Mouse (Mus musculus) brown adipose tissue, adult 24 weeks (tissue): ENCODE data around the gene Vmn1r10. TPM values are rescaled to one million over a fixed set of nuclear protein-coding genes. Genes with fewer than 3 reads are reported as not detected.

Experiments
- H3K27ac ChIP-seq: fragments of 200-500 bp; replicated peaks from 2 replicates; pipeline ENCODE4 v1.5.1; 2012; ENCODE audit warnings: low read depth, mild to moderate bottlenecking, low read length
- H3K4me1 ChIP-seq: fragments of 200-500 bp; 2 replicates; pipeline ENCODE4 v1.6.1; 2012; ENCODE audit warnings: low read length, mixed read lengths; ENCODE audit not compliant: control insufficient read depth, insufficient read depth, insufficient read length
- H3K4me3 ChIP-seq: fragments of 200-500 bp; 2 replicates; pipeline ENCODE4 v1.5.1; 2012; ENCODE audit warnings: low read depth, mild to moderate bottlenecking, low read length, moderate library complexity; ENCODE audit not compliant: insufficient read depth
- polyA plus RNA-seq: library from polyadenylated mRNA; stranded (reverse); fragments of >200 nt; gene quantifications from 2 replicates; pipeline ENCODE4 v1.2.4, GENCODE M21; 2012; ENCODE audit not compliant: missing spikeins, insufficient read depth, insufficient read length

Vmn1r10 gene
- polyA plus RNA-seq = not detected in 2 replicates

- Histone ChIP-seq H3K27ac (no peak within 1 kb of the TSS), H3K4me3 (no peak within 1 kb of the TSS), H3K4me1 (no peaks in the 10 kb centered on the region)
These were observed at the start of gene Vmn1r10 for GRCm38 (mm10) chr6:57109154-57109553. Vmn1r10 (plus strand) TSS chr6:57109454.

GRCm38 (mm10) chr6:57063730-57064129, 45.5 kb upstream of the Vmn1r10 start:
- H3K27ac ChIP-seq = no peak overlapping the region
- no peaks in the 10 kb centered on the region for H3K4me1 ChIP-seq
- H3K4me3 ChIP-seq = no peak overlapping the region

GRCm38 (mm10) chr6:57066487-57066886, 42.8 kb upstream of the Vmn1r10 start, which contains the start of gene Vmn1r9:
Vmn1r9 (plus strand) TSS chr6:57066787.
- Histone ChIP-seq H3K4me1 (no peaks in the 10 kb centered on the region), H3K27ac (no peak within 1 kb of the TSS), H3K4me3 (no peak within 1 kb of the TSS)

DNA sequence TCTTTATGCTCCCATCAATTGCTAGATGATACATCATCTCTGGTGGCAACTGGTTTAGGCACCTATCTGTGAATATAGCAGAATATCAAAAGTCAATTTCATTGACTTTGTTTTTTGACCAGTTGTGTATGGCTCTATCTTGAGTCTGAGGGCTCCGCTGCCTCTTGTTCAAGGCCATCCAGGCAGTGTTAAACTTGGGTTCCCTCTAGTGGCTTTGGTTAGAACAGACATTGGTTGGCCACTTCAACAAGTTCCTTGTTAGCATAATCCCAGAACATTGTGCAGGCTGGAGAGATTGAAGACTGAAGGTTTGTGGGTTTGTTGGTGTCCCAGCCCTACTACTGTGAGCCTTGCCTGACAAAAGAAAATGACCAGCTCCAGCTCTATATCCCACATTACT, 2.9 kb upstream of the Vmn1r10 start:
- Histone ChIP-seq H3K27ac (no peak overlapping the region), H3K4me3 (no peak overlapping the region), H3K4me1 (no peaks in the 10 kb centered on the region)

- Histone ChIP-seq H3K4me1 (no peaks in the 10 kb centered on the region), H3K27ac (no peak within 1 kb of the TSS), H3K4me3 (no peak within 1 kb of the TSS)
These were observed 23.9 kb downstream of the Vmn1r10 start, which contains the start of gene Vmn1r11 for GRCm38 (mm10) chr6:57133155-57133554. Vmn1r11 (plus strand) TSS chr6:57133455.

GRCm38 (mm10) chr6:57156619-57157018, 47.4 kb downstream of the Vmn1r10 start, which contains the start of gene Vmn1r12:
Vmn1r12 (plus strand) TSS chr6:57156919.
- Histone ChIP-seq H3K27ac (no peak within 1 kb of the TSS), H3K4me3 (no peak within 1 kb of the TSS), H3K4me1 (no peaks in the 10 kb centered on the region)

Other genes starting within 250 kb of the Vmn1r10 start
- gene Nt5c3, start 185.5 kb upstream of the Vmn1r10 start, polyA plus RNA-seq = 18.6 and 28.2 TPM in 2 replicates
- 0.52 and 0.75 TPM in 2 replicates for gene Vmn1r4, start 185.4 kb upstream of the Vmn1r10 start, polyA plus RNA-seq
- not detected in 2 replicates for gene Vmn1r5, start 139.2 kb upstream of the Vmn1r10 start, polyA plus RNA-seq
- gene Vmn1r6, start 112.2 kb upstream of the Vmn1r10 start, polyA plus RNA-seq = not detected in 2 replicates
- not detected in 2 replicates for gene Vmn1r7, start 84.1 kb upstream of the Vmn1r10 start, polyA plus RNA-seq
- gene Vmn1r8, start 77.2 kb upstream of the Vmn1r10 start, polyA plus RNA-seq = not detected in 2 replicates
- gene Vmn1r9, start 42.7 kb upstream of the Vmn1r10 start, polyA plus RNA-seq = not detected in 2 replicates
- gene Vmn1r11, start 24.0 kb downstream of the Vmn1r10 start, polyA plus RNA-seq = not detected in 2 replicates
- not detected in 2 replicates for gene Vmn1r12, start 47.5 kb downstream of the Vmn1r10 start, polyA plus RNA-seq
- gene Vmn1r13, start 93.8 kb downstream of the Vmn1r10 start, polyA plus RNA-seq = 0.20 TPM in 1 of 2 replicates, not detected in the other
- gene Vmn1r14, start 122.2 kb downstream of the Vmn1r10 start, polyA plus RNA-seq = not detected in 2 replicates
- gene Vmn1r15, start 148.5 kb downstream of the Vmn1r10 start, polyA plus RNA-seq = not detected in 2 replicates
- not detected in 2 replicates for gene Vmn1r16, start 220.0 kb downstream of the Vmn1r10 start, polyA plus RNA-seq